Mouse (Mus musculus): Measurements from ENCODE around the gene Zfp367. TPM values are rescaled to one million over a fixed set of nuclear protein-coding genes. Genes with fewer than 3 reads are reported as not detected.

Zfp367 gene
- 21.2 and 25.1 TPM in 2 replicates for polyA plus RNA-seq (2014; fragmentation: Nextera tagmentation; extraction: Ambion mirVana)

- ATAC-seq (replicated peaks; ENCODE audit: low FRiP score) (peak; percentile 94), DNase-seq (ENCODE audit: low spot score) (peak; percentile 99)
- Histone ChIP-seq H3K36me3 (ENCODE audit: control insufficient read depth, insufficient read depth, low read length) (no peaks in the 10 kb centered on the region; the same call in 1 of the 2 replicates), H3K4me1 (replicated peaks; ENCODE audit: control insufficient read depth, insufficient read depth, low read length) (peaks cover 15% of the 10 kb centered on the region), H3K27ac (ENCODE audit: low read depth, low read length) (peak within 1 kb of the TSS; percentile 99), H3K27me3 (replicated peaks; ENCODE audit: control insufficient read depth, insufficient read depth, low read length) (0 out of 2 replicates have a peak, but pooled peaks cover 2% of the 10 kb centered on the region), H3K9me3 (ENCODE audit: control insufficient read depth, low read length) (no peaks in the 10 kb centered on the region), H3K4me3 (ENCODE audit: low read depth, low read length) (peak within 1 kb of the TSS; percentile 97), H3K4me2 (peak within 1 kb of the TSS; percentile 86), H3K9ac (ENCODE audit: low read depth, low read length) (peak within 1 kb of the TSS; percentile 98)
- WGBS = under 1% methylated on average over 55 of the region's 56 CpGs
Observed at GRCm38 (mm10) chr13:64153083-64153682, at the start of gene Zfp367. Gene Zfp367, minus strand, starts transcription at chr13:64153202.

GRCm38 (mm10) chr13:64200911-64201310 is 47.9 kb upstream of the Zfp367 start:
- 62% methylated on average over 4 of the region's 4 CpGs for WGBS
- H3K4me3 ChIP-seq (ENCODE audit: low read depth, low read length) = no peak overlapping the region
- no peaks in the 10 kb centered on the region for H3K36me3 ChIP-seq (ENCODE audit: control insufficient read depth, insufficient read depth, low read length)
- H3K4me1 ChIP-seq (replicated peaks; ENCODE audit: control insufficient read depth, insufficient read depth, low read length) = no peaks in the 10 kb centered on the region
- no peak overlapping the region for H3K27ac ChIP-seq (ENCODE audit: low read depth, low read length)
- ATAC-seq (replicated peaks; ENCODE audit: low FRiP score) (no peak), DNase-seq (ENCODE audit: low spot score) (no peak)
- H3K4me2 ChIP-seq = no peak overlapping the region
- H3K9ac ChIP-seq (ENCODE audit: low read depth, low read length) = no peak overlapping the region
- H3K27me3 ChIP-seq (replicated peaks; ENCODE audit: control insufficient read depth, insufficient read depth, low read length) = no peaks in the 10 kb centered on the region
- no peaks in the 10 kb centered on the region for H3K9me3 ChIP-seq (ENCODE audit: control insufficient read depth, low read length)

GRCm38 (mm10) chr13:64198310-64198709 is 45.3 kb upstream of the Zfp367 start:
- Histone ChIP-seq H3K4me2 (no peak overlapping the region), H3K9ac (ENCODE audit: low read depth, low read length) (no peak overlapping the region), H3K27ac (ENCODE audit: low read depth, low read length) (no peak overlapping the region), H3K4me1 (replicated peaks; ENCODE audit: control insufficient read depth, insufficient read depth, low read length) (no peaks in the 10 kb centered on the region), H3K27me3 (replicated peaks; ENCODE audit: control insufficient read depth, insufficient read depth, low read length) (no peaks in the 10 kb centered on the region), H3K9me3 (ENCODE audit: control insufficient read depth, low read length) (no peaks in the 10 kb centered on the region), H3K36me3 (ENCODE audit: control insufficient read depth, insufficient read depth, low read length) (no peaks in the 10 kb centered on the region), H3K4me3 (ENCODE audit: low read depth, low read length) (no peak overlapping the region)
- DNase-seq (ENCODE audit: low spot score) (no peak), ATAC-seq (replicated peaks; ENCODE audit: low FRiP score) (no peak)
- WGBS = 89% methylated on average over 4 of the region's 4 CpGs

GRCm38 (mm10) chr13:64197899-64198298 is 44.9 kb upstream of the Zfp367 start:
- Histone ChIP-seq H3K27ac (ENCODE audit: low read depth, low read length) (no peak overlapping the region), H3K4me3 (ENCODE audit: low read depth, low read length) (no peak overlapping the region), H3K4me2 (no peak overlapping the region), H3K36me3 (ENCODE audit: control insufficient read depth, insufficient read depth, low read length) (no peaks in the 10 kb centered on the region), H3K27me3 (replicated peaks; ENCODE audit: control insufficient read depth, insufficient read depth, low read length) (no peaks in the 10 kb centered on the region), H3K4me1 (replicated peaks; ENCODE audit: control insufficient read depth, insufficient read depth, low read length) (no peaks in the 10 kb centered on the region), H3K9ac (ENCODE audit: low read depth, low read length) (no peak overlapping the region), H3K9me3 (ENCODE audit: control insufficient read depth, low read length) (no peaks in the 10 kb centered on the region)
- ATAC-seq (replicated peaks; ENCODE audit: low FRiP score) (no peak), DNase-seq (ENCODE audit: low spot score) (no peak)
- WGBS = 84% methylated on average over 6 of the region's 6 CpGs

- Histone ChIP-seq H3K4me3 (ENCODE audit: low read depth, low read length) (no peak overlapping the region), H3K27me3 (replicated peaks; ENCODE audit: control insufficient read depth, insufficient read depth, low read length) (no peaks in the 10 kb centered on the region), H3K4me2 (no peak overlapping the region), H3K4me1 (replicated peaks; ENCODE audit: control insufficient read depth, insufficient read depth, low read length) (no peaks in the 10 kb centered on the region), H3K9ac (ENCODE audit: low read depth, low read length) (no peak overlapping the region), H3K27ac (ENCODE audit: low read depth, low read length) (no peak overlapping the region), H3K36me3 (ENCODE audit: control insufficient read depth, insufficient read depth, low read length) (no peaks in the 10 kb centered on the region; the same call in 1 of the 2 replicates), H3K9me3 (ENCODE audit: control insufficient read depth, low read length) (no peaks in the 10 kb centered on the region)
- ATAC-seq (replicated peaks; ENCODE audit: low FRiP score) = no peak
- no peak for DNase-seq (ENCODE audit: low spot score)
Observed at GRCm38 (mm10) chr13:64187065-64187464, 34.1 kb upstream of the Zfp367 start.

- Histone ChIP-seq H3K27ac (ENCODE audit: low read depth, low read length) (no peak overlapping the region), H3K4me3 (ENCODE audit: low read depth, low read length) (no peak overlapping the region), H3K4me2 (no peak overlapping the region), H3K9me3 (ENCODE audit: control insufficient read depth, low read length) (no peaks in the 10 kb centered on the region), H3K4me1 (replicated peaks; ENCODE audit: control insufficient read depth, insufficient read depth, low read length) (no peaks in the 10 kb centered on the region), H3K9ac (ENCODE audit: low read depth, low read length) (no peak overlapping the region), H3K36me3 (ENCODE audit: control insufficient read depth, insufficient read depth, low read length) (no peaks in the 10 kb centered on the region; the same call in 1 of the 2 replicates), H3K27me3 (replicated peaks; ENCODE audit: control insufficient read depth, insufficient read depth, low read length) (no peaks in the 10 kb centered on the region)
- ATAC-seq (replicated peaks; ENCODE audit: low FRiP score) = no peak
- WGBS = 83% methylated on average over 4 of the region's 4 CpGs
- DNase-seq (ENCODE audit: low spot score) = no peak
Observed at GRCm38 (mm10) chr13:64186516-64186915, 33.5 kb upstream of the Zfp367 start.

GRCm38 (mm10) chr13:64185586-64185985 is 32.6 kb upstream of the Zfp367 start:
- no peaks in the 10 kb centered on the region; the same call in 1 of the 2 replicates for H3K36me3 ChIP-seq (ENCODE audit: control insufficient read depth, insufficient read depth, low read length)

GRCm38 (mm10) chr13:64185176-64185575 is 32.2 kb upstream of the Zfp367 start:
- Histone ChIP-seq H3K4me3 (ENCODE audit: low read depth, low read length) (no peak overlapping the region), H3K4me2 (no peak overlapping the region), H3K36me3 (ENCODE audit: control insufficient read depth, insufficient read depth, low read length) (no peaks in the 10 kb centered on the region; the same call in 1 of the 2 replicates), H3K9me3 (ENCODE audit: control insufficient read depth, low read length) (no peaks in the 10 kb centered on the region), H3K4me1 (replicated peaks; ENCODE audit: control insufficient read depth, insufficient read depth, low read length) (no peaks in the 10 kb centered on the region), H3K9ac (ENCODE audit: low read depth, low read length) (no peak overlapping the region), H3K27me3 (replicated peaks; ENCODE audit: control insufficient read depth, insufficient read depth, low read length) (no peaks in the 10 kb centered on the region), H3K27ac (ENCODE audit: low read depth, low read length) (no peak overlapping the region)
- WGBS = 77% methylated on average over 7 of the region's 7 CpGs
- DNase-seq (ENCODE audit: low spot score) (no peak), ATAC-seq (replicated peaks; ENCODE audit: low FRiP score) (no peak)

More at GRCm38 (mm10) chr13:64185586-64185985, 32.6 kb upstream of the Zfp367 start:
- Histone ChIP-seq H3K27me3 (replicated peaks; ENCODE audit: control insufficient read depth, insufficient read depth, low read length) (no peaks in the 10 kb centered on the region), H3K4me3 (ENCODE audit: low read depth, low read length) (no peak overlapping the region), H3K4me1 (replicated peaks; ENCODE audit: control insufficient read depth, insufficient read depth, low read length) (no peaks in the 10 kb centered on the region), H3K27ac (ENCODE audit: low read depth, low read length) (no peak overlapping the region), H3K9me3 (ENCODE audit: control insufficient read depth, low read length) (no peaks in the 10 kb centered on the region), H3K4me2 (no peak overlapping the region), H3K9ac (ENCODE audit: low read depth, low read length) (no peak overlapping the region)
- WGBS = 86% methylated on average over 9 of the region's 9 CpGs
- ATAC-seq (replicated peaks; ENCODE audit: low FRiP score) (no peak), DNase-seq (ENCODE audit: low spot score) (no peak)

GRCm38 (mm10) chr13:64184361-64184760 is 31.4 kb upstream of the Zfp367 start:
- no peak overlapping the region for H3K9ac ChIP-seq (ENCODE audit: low read depth, low read length)
- H3K27me3 ChIP-seq (replicated peaks; ENCODE audit: control insufficient read depth, insufficient read depth, low read length) = no peaks in the 10 kb centered on the region
- no peak for ATAC-seq (replicated peaks; ENCODE audit: low FRiP score)
- WGBS = 76% methylated on average over 10 of the region's 10 CpGs
- H3K9me3 ChIP-seq (ENCODE audit: control insufficient read depth, low read length) = no peaks in the 10 kb centered on the region
- no peak overlapping the region for H3K4me3 ChIP-seq (ENCODE audit: low read depth, low read length)
- no peak overlapping the region for H3K27ac ChIP-seq (ENCODE audit: low read depth, low read length)
- H3K4me2 ChIP-seq = no peak overlapping the region
- no peaks in the 10 kb centered on the region; the same call in 1 of the 2 replicates for H3K36me3 ChIP-seq (ENCODE audit: control insufficient read depth, insufficient read depth, low read length)
- DNase-seq (ENCODE audit: low spot score) = no peak
- no peaks in the 10 kb centered on the region for H3K4me1 ChIP-seq (replicated peaks; ENCODE audit: control insufficient read depth, insufficient read depth, low read length)

Data from liver, embryonic 11.5 days (tissue).